Mouse (Mus musculus) ES-Bruce4 (cell line): ENCODE data around the gene Sec22c. TPM values are rescaled to one million over a fixed set of nuclear protein-coding genes. Genes with fewer than 3 reads are reported as not detected.

Experiments
- H3K27ac ChIP-seq: 2 replicates; pipeline ENCODE4 v1.5.1; 2012; ENCODE audit warnings: low read length, inconsistent platforms; ENCODE audit not compliant: insufficient read depth
- H3K27me3 ChIP-seq: 2 replicates; pipeline ENCODE4 v1.6.1; 2012; ENCODE audit warnings: mild to moderate bottlenecking, low read length, inconsistent platforms; ENCODE audit not compliant: control insufficient read depth, poor library complexity, insufficient read depth, severe bottlenecking
- H3K36me3 ChIP-seq: 2 replicates; pipeline ENCODE4 v1.6.1; 2012; ENCODE audit warnings: inconsistent platforms, mild to moderate bottlenecking, low read length, moderate library complexity; ENCODE audit not compliant: control insufficient read depth, poor library complexity, insufficient read depth, severe bottlenecking
- H3K4me1 ChIP-seq: one replicate; pipeline ENCODE4 v1.8.1; 2011; ENCODE audit warnings: low read length; ENCODE audit not compliant: control insufficient read depth, insufficient read depth
- H3K4me3 ChIP-seq: 2 replicates; pipeline ENCODE4 v1.5.1; 2011; ENCODE audit warnings: low read depth, mild to moderate bottlenecking, low read length
- H3K9ac ChIP-seq: 2 replicates; pipeline ENCODE4 v1.6.1; 2012; ENCODE audit warnings: low read depth, mild to moderate bottlenecking, inconsistent platforms; ENCODE audit not compliant: poor library complexity, severe bottlenecking
- H3K9me3 ChIP-seq: replicated peaks from 2 replicates; pipeline ENCODE4 v1.6.1; 2012; ENCODE audit warnings: mild to moderate bottlenecking, low read length, inconsistent platforms; ENCODE audit not compliant: control insufficient read depth, poor library complexity, insufficient read depth, severe bottlenecking
- CTCF ChIP-seq: IDR thresholded peaks from one replicate; pipeline ENCODE4 v1.8.1; 2011; ENCODE audit warnings: low read depth, low read length
- EP300 ChIP-seq: IDR thresholded peaks from 2 replicates; pipeline ENCODE4 v1.6.1; 2011; ENCODE audit warnings: low read depth, low read length; ENCODE audit not compliant: insufficient read depth
- POLR2A ChIP-seq: IDR thresholded peaks from one replicate; pipeline ENCODE4 v1.8.1; 2011; ENCODE audit warnings: low read length; ENCODE audit not compliant: insufficient read depth
- polyA plus RNA-seq: library from polyadenylated mRNA; stranded (reverse); fragments of >200 nt; gene quantifications from 2 replicates; pipeline ENCODE4 v1.2.4, GENCODE M21; 2011; ENCODE audit warnings: low read depth; ENCODE audit not compliant: missing spikeins, insufficient read depth, insufficient read length

Gene Sec22c
- 10.3 and 12.1 TPM in 2 replicates for polyA plus RNA-seq

- Histone ChIP-seq H3K36me3 (no peaks in the 10 kb centered on the region), H3K4me1 (peaks cover 2% of the 10 kb centered on the region), H3K4me3 (peak within 1 kb of the TSS; percentile 71), H3K9me3 (no peaks in the 10 kb centered on the region), H3K27ac (no peak within 1 kb of the TSS), H3K27me3 (no peaks in the 10 kb centered on the region), H3K9ac (peak within 1 kb of the TSS; percentile 26)
- TF ChIP-seq CTCF = no peak
- TF ChIP-seq POLR2A = no peak
- no peak for TF ChIP-seq EP300
These were observed at the start of gene Sec22c for GRCm38 (mm10) chr9:121704646-121705625. Gene Sec22c (minus strand): TSS chr9:121705490.

GRCm38 (mm10) chr9:121754624-121755023 lies 49.3 kb upstream of the Sec22c start:
- TF ChIP-seq EP300 (no peak), POLR2A (no peak), CTCF (no peak)
- H3K36me3 ChIP-seq = peaks cover 42% of the 10 kb centered on the region

GRCm38 (mm10) chr9:121752774-121753173 lies 47.5 kb upstream of the Sec22c start:
- Histone ChIP-seq H3K4me1 (no peaks in the 10 kb centered on the region), H3K27me3 (no peaks in the 10 kb centered on the region), H3K9me3 (no peaks in the 10 kb centered on the region), H3K27ac (no peak overlapping the region), H3K4me3 (no peak overlapping the region), H3K9ac (no peak overlapping the region), H3K36me3 (peaks cover 60% of the 10 kb centered on the region)
- TF ChIP-seq EP300 = no peak
- TF ChIP-seq CTCF = no peak
- TF ChIP-seq POLR2A = no peak

More at GRCm38 (mm10) chr9:121754624-121755023, 49.3 kb upstream of the Sec22c start:
- Histone ChIP-seq H3K27ac (no peak overlapping the region), H3K9me3 (no peaks in the 10 kb centered on the region), H3K27me3 (no peaks in the 10 kb centered on the region), H3K9ac (no peak overlapping the region), H3K4me3 (no peak overlapping the region), H3K4me1 (no peaks in the 10 kb centered on the region)

GRCm38 (mm10) chr9:121744051-121744450 lies 38.8 kb upstream of the Sec22c start:
- Histone ChIP-seq H3K27ac (no peak overlapping the region), H3K9me3 (no peaks in the 10 kb centered on the region), H3K4me3 (no peak overlapping the region), H3K27me3 (no peaks in the 10 kb centered on the region), H3K4me1 (no peaks in the 10 kb centered on the region), H3K36me3 (peaks cover 55% of the 10 kb centered on the region), H3K9ac (no peak overlapping the region)
- TF ChIP-seq EP300 (no peak), CTCF (no peak), POLR2A (no peak)

- H3K9me3 ChIP-seq = no peaks in the 10 kb centered on the region
- H3K4me3 ChIP-seq = no peak overlapping the region
- H3K9ac ChIP-seq = no peak overlapping the region
- H3K4me1 ChIP-seq = no peaks in the 10 kb centered on the region
- peaks cover 30% of the 10 kb centered on the region for H3K36me3 ChIP-seq
- no peak overlapping the region for H3K27ac ChIP-seq
- H3K27me3 ChIP-seq = no peaks in the 10 kb centered on the region
- TF ChIP-seq POLR2A = no peak
- no peak for TF ChIP-seq CTCF
- no peak for TF ChIP-seq EP300
These were observed 35.9 kb upstream of the Sec22c start for GRCm38 (mm10) chr9:121741168-121741567.

GRCm38 (mm10) chr9:121740490-121740889 lies 35.2 kb upstream of the Sec22c start:
- Histone ChIP-seq H3K4me3 (no peak overlapping the region), H3K27ac (no peak overlapping the region), H3K4me1 (no peaks in the 10 kb centered on the region), H3K9ac (no peak overlapping the region), H3K36me3 (peaks cover 27% of the 10 kb centered on the region), H3K9me3 (no peaks in the 10 kb centered on the region), H3K27me3 (no peaks in the 10 kb centered on the region)
- TF ChIP-seq POLR2A (no peak), CTCF (no peak), EP300 (no peak)
